ENCODE assay signal across 9 mouse cellular contexts in genomic region chr7:34939262-34939951, GRCm38 (mm10). TPM values are rescaled to one million over a fixed set of nuclear protein-coding genes. Genes with fewer than 3 reads are reported as not detected.
DNase-seq lines count a peak whose midpoint lies in the region; ATAC-seq lines count a peak whose summit lies in the region.
"Had no signal": no experiment of that assay in that cellular context is flagged by ENCODE, and none has a peak within 500 bp of the region (broad histone marks: within the 10 kb centered on the region; RNA-seq: fewer than 3 reads in every experiment).

No protein-coding gene starts in this region.

- peak overlapping the region; percentile 89 for H3K27ac ChIP-seq in embryonic facial prominence, embryonic 10.5 days (replicated peaks)
- H3K27ac ChIP-seq in midbrain, embryonic 10.5 days (replicated peaks), result peak overlapping the region; percentile 89
- H3K27ac ChIP-seq: heart, embryonic 13.5 days had no signal

- H3K9me3 ChIP-seq in embryonic facial prominence, embryonic 10.5 days, result peaks cover 11% of the 10 kb centered on the region; the same call in 1 of the 2 replicates
- H3K9me3 ChIP-seq in midbrain, embryonic 10.5 days (replicated peaks), result peaks cover 11% of the 10 kb centered on the region

- H3K4me3 ChIP-seq in embryonic facial prominence, embryonic 10.5 days, result peak overlapping the region; percentile 18
- peak overlapping the region; percentile 16 for H3K4me3 ChIP-seq in midbrain, embryonic 10.5 days
- H3K4me3 ChIP-seq: heart, embryonic 13.5 days had no signal

- no peaks in the 10 kb centered on the region for H3K27me3 ChIP-seq in embryonic facial prominence, embryonic 10.5 days (replicated peaks; ENCODE audit: low read depth, poor library complexity, severe bottlenecking)
- H3K27me3 ChIP-seq in midbrain, embryonic 10.5 days (ENCODE audit: low read depth, poor library complexity, severe bottlenecking), result no peaks in the 10 kb centered on the region
- H3K27me3 ChIP-seq: heart, embryonic 13.5 days had no signal

- DNase-seq in ovary, postnatal 36 days (ENCODE audit: low spot score), result peak; percentile 11
- no peak for DNase-seq in ovary, adult 18-20 months (ENCODE audit: low spot score)
- DNase-seq in embryonic facial prominence, embryonic 10.5 days (ENCODE audit: low spot score), result peak; percentile 56
- peak; percentile 51 to 61 for DNase-seq in heart, adult 9 months (ENCODE audit: low spot score in 2 of 2)
- peak; percentile 49 for DNase-seq in kidney, postnatal 10 days
- peak; percentile 69 for DNase-seq in midbrain, embryonic 10.5 days (ENCODE audit: low spot score)

- WGBS in embryonic facial prominence, embryonic 10.5 days, result 34% methylated on average over 14 of the region's 14 CpGs
- WGBS in midbrain, embryonic 10.5 days, result 30% methylated on average over 14 of the region's 14 CpGs

- H3K4me1 ChIP-seq in embryonic facial prominence, embryonic 10.5 days, result peaks cover 30% of the 10 kb centered on the region
- peaks cover 38% of the 10 kb centered on the region for H3K4me1 ChIP-seq in midbrain, embryonic 10.5 days

- ATAC-seq in activated CD4-positive, CD25-positive, alpha-beta regulatory T cell, adult 4 months, result no peak
- ATAC-seq in erythroid progenitor cell, adult 5-6 weeks (replicated peaks; ENCODE audit: low FRiP score, poor library complexity, severe bottlenecking), result no peak

- peaks cover 49% of the 10 kb centered on the region for H3K36me3 ChIP-seq in embryonic facial prominence, embryonic 10.5 days (replicated peaks)
- H3K36me3 ChIP-seq in midbrain, embryonic 10.5 days, result peaks cover 47% of the 10 kb centered on the region

RNA-seq across cellular contexts. Expression of gene Pepd, which starts 27.2 kb away (rescaled TPM):
- 77.1 and 79.7 TPM in 2 replicates for polyA plus RNA-seq in embryonic facial prominence, embryonic 10.5 days (2016; fragmentation: Nextera tagmentation; extraction: Ambion mirVana)
- polyA plus RNA-seq in midbrain, embryonic 10.5 days (2016; fragmentation: Nextera tagmentation; extraction: Ambion mirVana), result 73.7 and 73.9 TPM in 2 replicates
- polyA plus RNA-seq in activated CD4-positive, CD25-positive, alpha-beta regulatory T cell, adult 4 months (2017; shearing (Covaris generic)), result 10 to 100 TPM; 53.8 to 54.2 TPM
- 15.5 and 17.2 TPM in 2 replicates for total RNA-seq in erythroid progenitor cell, adult 5-6 weeks (2015; ENCODE audit: low replicate concordance)
- 17.2 and 19.1 TPM in 2 replicates for total RNA-seq in erythroid progenitor cell, adult 5-6 weeks (2017; ENCODE audit: low replicate concordance)
